Mouse (Mus musculus) megakaryocyte, embryonic 14.5 days (primary cell): Measurements from ENCODE around the gene Fam173a. TPM values are rescaled to one million over a fixed set of nuclear protein-coding genes. Genes with fewer than 3 reads are reported as not detected.
"Not testable (repeated sequence)": the region's sequence is repeated elsewhere in the genome, so short reads cannot be mapped to it uniquely, and the experiment has no call there.

ENCODE experiments used
- H3K27me3 ChIP-seq: replicated peaks from 2 replicates; pipeline ENCODE3; 2012; ENCODE audit warnings: inconsistent platforms
- H3K36me3 ChIP-seq: replicated peaks from 2 replicates; pipeline ENCODE3; 2012; ENCODE audit warnings: low read length, inconsistent platforms, mixed read lengths
- H3K4me1 ChIP-seq: 2 replicates; pipeline ENCODE4 v1.6.1; 2012; ENCODE audit warnings: inconsistent platforms
- H3K4me3 ChIP-seq: replicated peaks from 2 replicates; pipeline ENCODE3; 2012; ENCODE audit warnings: moderate library complexity, mild to moderate bottlenecking, inconsistent platforms
- H3K9me3 ChIP-seq: 2 replicates; pipeline ENCODE4 v1.6.1; 2012; ENCODE audit warnings: inconsistent platforms
- FLI1 ChIP-seq: IDR thresholded peaks from 2 replicates; pipeline ENCODE4 v1.6.1; 2012; ENCODE audit warnings: low read length, inconsistent platforms, mixed read lengths
- GATA1 ChIP-seq: IDR thresholded peaks from 3 replicates; pipeline ENCODE4 v1.6.1; 2012; ENCODE audit warnings: mixed read lengths, low read length, inconsistent platforms, borderline replicate concordance
- polyA plus RNA-seq: library from polyadenylated mRNA; stranded (reverse); fragments of >175 nt; gene quantifications from 2 replicates; pipeline ENCODE4 v1.2.3, GENCODE M21; 2012; ENCODE audit warnings: low replicate concordance; ENCODE audit not compliant: insufficient read depth

Fam173a gene
- polyA plus RNA-seq, 1 experiment: 23.4 TPM

DNA sequence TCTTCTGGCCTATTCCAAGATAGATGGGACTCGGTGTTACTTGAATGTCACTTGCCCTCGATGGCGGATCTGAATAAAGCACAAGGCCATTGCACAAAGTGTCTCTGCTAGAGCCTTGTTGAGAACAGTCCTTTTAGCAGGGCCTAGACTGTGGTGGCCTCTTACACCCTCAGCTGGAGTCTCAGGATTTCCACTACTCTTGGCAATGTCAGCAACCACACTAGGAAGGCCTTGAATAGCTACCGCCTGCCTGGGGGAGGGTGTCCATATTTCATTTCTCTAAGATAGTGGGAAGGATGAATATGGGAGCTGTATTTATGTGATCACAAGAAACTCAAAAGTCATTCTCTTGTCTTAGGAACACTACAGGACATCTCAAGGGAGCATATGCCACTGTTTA is 44.5 kb downstream of the Fam173a start:
- Histone ChIP-seq H3K9me3 (no peaks in the 10 kb centered on the region), H3K36me3 (no peaks in the 10 kb centered on the region), H3K4me1 (no peaks in the 10 kb centered on the region), H3K27me3 (peaks cover 77% of the 10 kb centered on the region), H3K4me3 (no peak overlapping the region)
- TF ChIP-seq GATA1 (no peak), FLI1 (no peak)

DNA sequence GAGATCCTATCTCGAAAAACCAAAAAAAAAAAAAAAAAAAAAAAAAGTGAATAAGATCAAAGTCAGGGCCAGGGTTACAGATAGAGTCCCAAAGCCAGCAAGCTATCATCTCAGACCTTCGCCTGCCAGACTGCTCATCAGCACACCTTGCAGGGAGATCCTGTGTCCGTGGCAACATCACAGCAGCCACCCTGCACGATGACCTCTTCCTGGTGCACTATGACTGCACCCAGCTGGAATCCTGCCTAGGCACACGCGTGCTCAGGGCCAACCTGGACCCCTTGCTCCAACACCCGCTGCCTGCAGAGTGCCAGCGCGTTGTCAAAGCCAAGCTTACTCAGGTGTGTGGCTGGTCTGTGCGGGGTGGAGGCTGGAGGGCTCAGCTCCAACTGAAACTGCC is 48.4 kb downstream of the Fam173a start:
- Histone ChIP-seq H3K4me1 (no peaks in the 10 kb centered on the region), H3K27me3 (peaks cover 60% of the 10 kb centered on the region), H3K4me3 (no peak overlapping the region), H3K36me3 (no peaks in the 10 kb centered on the region), H3K9me3 (no peaks in the 10 kb centered on the region)
- TF ChIP-seq FLI1: no peak

DNA sequence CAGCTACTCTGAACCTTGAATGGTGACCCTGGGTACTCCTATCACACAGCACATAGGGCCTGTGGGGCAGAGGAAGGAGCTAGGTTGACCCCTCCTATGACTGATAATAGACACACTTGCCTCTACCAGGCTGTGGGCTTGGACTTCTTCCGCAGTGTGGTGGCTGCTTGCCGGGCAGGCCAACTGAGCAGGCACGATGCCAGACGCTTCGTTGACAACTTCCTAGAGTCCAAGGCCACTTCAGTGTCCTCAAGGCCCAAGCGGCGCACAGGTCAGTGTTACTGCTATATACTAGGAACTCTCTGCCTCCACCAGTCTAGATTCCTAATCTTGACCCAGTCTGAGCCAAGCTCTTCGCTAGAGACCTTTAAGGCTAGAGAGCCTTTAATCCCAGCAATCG is 48.9 kb downstream of the Fam173a start:
- Histone ChIP-seq H3K27me3 (peaks cover 62% of the 10 kb centered on the region), H3K9me3 (no peaks in the 10 kb centered on the region), H3K36me3 (no peaks in the 10 kb centered on the region), H3K4me3 (no peak overlapping the region), H3K4me1 (no peaks in the 10 kb centered on the region)
- TF ChIP-seq GATA1 (no peak), FLI1 (no peak)

DNA sequence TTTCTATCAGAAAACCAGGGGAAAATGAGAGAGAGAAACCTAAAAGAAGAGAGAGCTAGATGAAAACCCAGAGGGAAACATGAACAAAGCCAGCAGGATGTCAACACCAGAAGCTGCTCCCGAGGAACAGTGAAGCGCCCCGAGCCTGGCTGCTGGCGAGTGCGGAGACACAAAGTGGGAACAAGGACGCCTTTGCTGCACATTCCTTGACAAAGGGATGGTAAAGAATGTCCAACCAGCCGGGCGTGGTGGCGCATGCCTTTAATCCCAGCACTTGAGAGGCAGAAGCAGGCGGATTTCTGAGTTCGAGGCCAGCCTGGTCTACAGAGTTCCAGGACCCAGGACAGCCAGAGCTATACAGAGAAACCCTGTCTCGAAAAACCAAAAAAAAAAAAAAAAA is 51.2 kb downstream of the Fam173a start:
- not testable (repeated sequence) for H3K36me3 ChIP-seq, H3K4me1 ChIP-seq, H3K9me3 ChIP-seq, H3K4me3 ChIP-seq
- H3K27me3 ChIP-seq: peaks cover 70% of the 10 kb centered on the region

Other genes with a start within 250 kb of the Fam173a start
- gene Sox8, start 222.2 kb downstream of the Fam173a start, polyA plus RNA-seq: 3.8 TPM in 1 of 2 replicates, not detected in the other
- gene Lmf1, start 213.8 kb downstream of the Fam173a start, polyA plus RNA-seq: 17.8 and 34.8 TPM in 2 replicates
- not detected in 2 replicates for gene Gng13, start 75.7 kb downstream of the Fam173a start, polyA plus RNA-seq
- gene Chtf18, start 65.5 kb downstream of the Fam173a start, polyA plus RNA-seq: 4.6 and 30.7 TPM in 2 replicates
- 27.9 and 63.5 TPM in 2 replicates for gene Rpusd1, start 65.2 kb downstream of the Fam173a start, polyA plus RNA-seq
- 1.1 TPM in 1 of 2 replicates, not detected in the other for gene Mslnl, start 56.9 kb downstream of the Fam173a start, polyA plus RNA-seq
- not detected in 2 replicates for gene Msln, start 38.5 kb downstream of the Fam173a start, polyA plus RNA-seq
- gene Narfl, start 19.1 kb downstream of the Fam173a start, polyA plus RNA-seq: 5.5 and 12.7 TPM in 2 replicates
- gene Haghl, start 7.2 kb downstream of the Fam173a start, polyA plus RNA-seq: 14.8 and 29.7 TPM in 2 replicates
- gene Ccdc78, start 6.3 kb downstream of the Fam173a start, polyA plus RNA-seq: not detected in 2 replicates
- not detected in 2 replicates for gene AC134908.4, start 2.8 kb upstream of the Fam173a start, polyA plus RNA-seq
- 59.9 and 91.1 TPM in 2 replicates for gene Metrn, start 4.2 kb upstream of the Fam173a start, polyA plus RNA-seq
- 0.15 TPM in 1 of 2 replicates, not detected in the other for gene Fbxl16, start 16.2 kb upstream of the Fam173a start, polyA plus RNA-seq
- 6.4 and 8.2 TPM in 2 replicates for gene Wdr24, start 30.7 kb upstream of the Fam173a start, polyA plus RNA-seq
- 2.4 and 7.8 TPM in 2 replicates for gene Jmjd8, start 36.0 kb upstream of the Fam173a start, polyA plus RNA-seq
- 34.5 and 115 TPM in 2 replicates for gene Stub1, start 40.5 kb upstream of the Fam173a start, polyA plus RNA-seq
- 2.9 and 3.8 TPM in 2 replicates for gene Rhbdl1, start 44.4 kb upstream of the Fam173a start, polyA plus RNA-seq
- gene Gm20683, start 48.9 kb upstream of the Fam173a start, polyA plus RNA-seq: 3.0 and 5.2 TPM in 2 replicates
- gene Rhot2, start 52.0 kb upstream of the Fam173a start, polyA plus RNA-seq: 59.4 and 75.2 TPM in 2 replicates
- 6.0 and 10.1 TPM in 2 replicates for gene Wdr90, start 68.6 kb upstream of the Fam173a start, polyA plus RNA-seq
- gene Mcrip2, start 75.9 kb upstream of the Fam173a start, polyA plus RNA-seq: 77.6 and 205 TPM in 2 replicates
- 22.6 and 23.9 TPM in 2 replicates for gene Mettl26, start 82.2 kb upstream of the Fam173a start, polyA plus RNA-seq
- 1.9 and 3.1 TPM in 2 replicates for gene Wfikkn1, start 88.0 kb upstream of the Fam173a start, polyA plus RNA-seq
- 8.8 and 24.8 TPM in 2 replicates for gene Rab40c, start 126.8 kb upstream of the Fam173a start, polyA plus RNA-seq
- 48.5 and 65.5 TPM in 2 replicates for gene Pigq, start 152.0 kb upstream of the Fam173a start, polyA plus RNA-seq
- not detected in 2 replicates for gene Nhlrc4, start 152.1 kb upstream of the Fam173a start, polyA plus RNA-seq
- gene A930017K11Rik, start 159.7 kb upstream of the Fam173a start, polyA plus RNA-seq: not detected in 2 replicates
- 12.2 and 39.3 TPM in 2 replicates for gene Capn15, start 192.9 kb upstream of the Fam173a start, polyA plus RNA-seq